Mouse (Mus musculus) embryonic facial prominence, embryonic 11.5 days (tissue): ENCODE measurements around the gene Man2a2. TPM values are rescaled to one million over a fixed set of nuclear protein-coding genes. Genes with fewer than 3 reads are reported as not detected.

ENCODE experiments used
- ATAC-seq: fragments of 200-750 bp; cut with Nextera tagmentation; replicated peaks from 2 replicates; pipeline ENCODE4 v1.8.0; 2017; ENCODE audit warnings: low read depth; ENCODE audit not compliant: insufficient number of reproducible peaks, low FRiP score, low TSS enrichment
- DNase-seq: peaks from one replicate; pipeline ENCODE4 v3.0.0-alpha.2; 2015; ENCODE audit warnings: low spot score
- H3K27ac ChIP-seq: fragments of 300-500 bp; sonication (generic); replicated peaks from 2 replicates; pipeline ENCODE4 v1.5.1; 2014; ENCODE audit warnings: mild to moderate bottlenecking, low read depth, low read length, control low read depth
- H3K27me3 ChIP-seq: fragments of 300-500 bp; sonication (generic); 2 replicates; pipeline ENCODE4 v1.6.1; 2014; ENCODE audit warnings: mild to moderate bottlenecking, low read length, moderate library complexity, mixed read lengths; ENCODE audit not compliant: control insufficient read depth, insufficient read depth
- H3K36me3 ChIP-seq: fragments of 300-500 bp; sonication (generic); replicated peaks from 2 replicates; pipeline ENCODE4 v1.6.1; 2014; ENCODE audit warnings: low read depth, mild to moderate bottlenecking, low read length, moderate library complexity, mixed read lengths; ENCODE audit not compliant: control insufficient read depth, insufficient read depth
- H3K4me1 ChIP-seq: fragments of 300-500 bp; sonication (generic); 2 replicates; pipeline ENCODE4 v1.6.1; 2014; ENCODE audit warnings: low read length, mixed read lengths; ENCODE audit not compliant: control insufficient read depth, insufficient read depth
- H3K4me2 ChIP-seq: fragments of 300-500 bp; sonication (generic); 2 replicates; pipeline ENCODE4 v1.6.1; 2014; ENCODE audit warnings: low read depth, mild to moderate bottlenecking, control low read depth, low read length, moderate library complexity
- H3K4me3 ChIP-seq: fragments of 300-500 bp; sonication (generic); 2 replicates; pipeline ENCODE4 v1.5.1; 2014; ENCODE audit warnings: low read depth, low read length, control low read depth
- H3K9ac ChIP-seq: fragments of 300-500 bp; sonication (generic); replicated peaks from 2 replicates; pipeline ENCODE4 v1.6.1; 2014; ENCODE audit warnings: mild to moderate bottlenecking, control low read depth, low read length
- H3K9me3 ChIP-seq: fragments of 300-500 bp; sonication (generic); replicated peaks from 2 replicates; pipeline ENCODE4 v1.6.1; 2016; ENCODE audit warnings: mild to moderate bottlenecking, low read length, inconsistent platforms, mixed read lengths; ENCODE audit not compliant: control insufficient read depth
- WGBS: fragments of 180-500 bp; shearing (Covaris S2); extraction: QIAGEN DNeasy Blood & Tissue Kit; methylation state at CpG from one replicate; pipeline ENCODE4 v1.1.7; 2014; 5-methylcytosine and 5-hydroxymethylcytosine counted together
- polyA plus RNA-seq: library from polyadenylated mRNA; unstranded; fragments of >200 nt; fragmentation: Nextera tagmentation; extraction: Ambion mirVana; gene quantifications from 2 replicates; pipeline ENCODE4 v1.2.1, GENCODE M21; 2014

Gene Man2a2
- polyA plus RNA-seq, 1 experiment from 2014 or later = 6.6 TPM

DNA sequence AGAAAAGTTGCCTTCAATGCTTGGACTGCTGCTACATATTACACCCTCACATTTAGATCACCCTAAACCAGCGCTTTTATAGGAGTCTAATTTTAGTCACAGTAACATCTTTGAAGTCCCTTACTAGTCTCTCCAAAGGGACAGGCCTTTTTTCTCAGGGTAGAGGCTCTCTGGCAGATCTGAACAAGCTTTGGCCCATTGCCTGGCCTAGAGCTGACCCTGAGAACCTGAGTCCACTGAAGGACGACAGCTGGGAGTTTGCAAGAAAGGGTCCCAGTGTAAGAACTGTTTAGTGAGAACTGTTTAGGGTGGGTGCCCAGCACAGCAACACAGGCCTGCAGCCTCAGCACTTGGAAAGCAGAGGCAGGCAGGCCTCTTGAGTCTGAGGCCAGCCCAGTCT, 5.4 kb downstream of the Man2a2 start:
- WGBS = 84% methylated on average over 2 of the region's 2 CpGs
- H3K27me3 ChIP-seq = no peaks in the 10 kb centered on the region
- H3K4me2 ChIP-seq = no peak overlapping the region
- no peak overlapping the region for H3K9ac ChIP-seq
- no peak overlapping the region for H3K4me3 ChIP-seq
- H3K36me3 ChIP-seq = peaks cover 11% of the 10 kb centered on the region; the same call in 1 of the 2 replicates
- no peaks in the 10 kb centered on the region for H3K9me3 ChIP-seq
- DNase-seq (no peak), ATAC-seq (no peak)
- H3K4me1 ChIP-seq = peaks cover 2% of the 10 kb centered on the region; the same call in 1 of the 2 replicates
- no peak overlapping the region for H3K27ac ChIP-seq

DNA sequence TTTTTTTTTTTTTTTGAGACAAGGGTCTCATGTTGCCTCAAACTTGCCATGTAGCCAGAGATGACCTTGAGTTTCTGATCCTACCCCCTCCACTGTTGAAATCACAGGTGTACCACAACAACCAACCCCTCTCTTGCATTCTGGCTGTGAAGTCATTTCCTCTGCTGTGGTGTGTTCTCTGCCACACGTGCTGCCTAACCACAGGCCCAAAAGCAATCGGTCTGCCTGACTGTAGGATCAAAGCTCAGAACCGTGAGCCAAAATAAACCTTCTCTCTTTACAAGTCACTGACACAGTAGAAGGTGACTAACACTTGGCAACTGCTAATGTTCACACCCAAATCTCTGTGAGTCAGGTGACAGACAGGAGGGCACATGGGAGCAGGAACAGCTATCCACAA, 10.7 kb downstream of the Man2a2 start:
- ATAC-seq = no peak
- Histone ChIP-seq H3K4me1 (no peaks in the 10 kb centered on the region), H3K27me3 (no peaks in the 10 kb centered on the region), H3K4me3 (no peak overlapping the region), H3K9ac (no peak overlapping the region), H3K36me3 (peaks cover 4% of the 10 kb centered on the region), H3K4me2 (no peak overlapping the region), H3K9me3 (no peaks in the 10 kb centered on the region), H3K27ac (no peak overlapping the region)
- 75% methylated on average over 3 of the region's 3 CpGs for WGBS
- DNase-seq = no peak

DNA sequence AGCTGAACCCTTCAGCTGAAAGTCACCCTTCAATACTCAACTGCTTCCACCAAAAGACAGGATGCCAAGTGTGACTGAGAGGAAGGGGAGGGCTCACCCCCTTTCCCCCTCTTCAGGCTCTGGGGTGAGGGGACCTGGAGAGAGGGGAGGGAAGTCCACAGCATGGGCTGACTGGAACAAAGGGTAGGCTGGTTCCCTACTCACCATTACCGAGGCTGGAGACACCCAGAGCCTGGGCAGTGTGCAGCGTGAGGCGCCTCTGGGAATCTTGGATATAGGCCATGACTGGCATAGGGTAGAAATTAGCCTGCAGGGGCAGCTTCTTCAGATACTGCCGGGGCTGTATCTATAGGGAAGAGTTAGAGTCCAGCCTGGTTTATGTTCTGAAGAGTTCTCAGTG, 13.1 kb downstream of the Man2a2 start:
- 78% methylated on average over 4 of the region's 4 CpGs for WGBS
- Histone ChIP-seq H3K4me3 (no peak overlapping the region), H3K9me3 (no peaks in the 10 kb centered on the region), H3K27me3 (no peaks in the 10 kb centered on the region), H3K27ac (no peak overlapping the region), H3K4me1 (no peaks in the 10 kb centered on the region), H3K9ac (0 out of 2 replicates have a peak overlapping the region, but pooled peaks have one; percentile 28), H3K36me3 (peaks cover 8% of the 10 kb centered on the region), H3K4me2 (no peak overlapping the region)
- no peak for DNase-seq
- ATAC-seq = no peak

DNA sequence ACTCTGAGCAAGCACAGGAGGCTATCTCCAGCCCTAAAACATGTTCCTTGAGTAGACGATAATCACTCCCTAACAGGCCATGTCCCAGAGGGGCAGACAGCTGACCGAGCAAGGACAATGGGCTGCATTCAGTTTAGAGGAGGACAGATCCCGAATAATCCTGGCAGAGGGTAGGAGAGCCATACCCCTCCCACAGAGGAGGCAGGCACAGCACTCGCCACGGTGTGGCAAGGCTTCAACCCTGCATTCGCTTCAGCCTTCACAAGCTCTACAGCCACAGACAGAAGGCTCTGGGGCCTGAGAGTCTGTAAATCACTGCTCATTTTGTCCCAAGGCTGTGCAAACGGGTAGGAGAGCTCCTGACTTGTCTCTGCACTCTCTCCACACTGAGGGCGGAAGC, 14.0 kb downstream of the Man2a2 start:
- peaks cover 9% of the 10 kb centered on the region for H3K36me3 ChIP-seq
- DNase-seq (no peak), ATAC-seq (no peak)
- H3K4me3 ChIP-seq = no peak overlapping the region
- H3K9ac ChIP-seq = no peak overlapping the region
- no peak overlapping the region for H3K4me2 ChIP-seq
- H3K27ac ChIP-seq = peak overlapping the region; percentile 28; the same call in 1 of the 2 replicates
- no peaks in the 10 kb centered on the region for H3K9me3 ChIP-seq
- H3K4me1 ChIP-seq = no peaks in the 10 kb centered on the region
- WGBS = 32% methylated on average over 8 of the region's 8 CpGs
- H3K27me3 ChIP-seq = no peaks in the 10 kb centered on the region

DNA sequence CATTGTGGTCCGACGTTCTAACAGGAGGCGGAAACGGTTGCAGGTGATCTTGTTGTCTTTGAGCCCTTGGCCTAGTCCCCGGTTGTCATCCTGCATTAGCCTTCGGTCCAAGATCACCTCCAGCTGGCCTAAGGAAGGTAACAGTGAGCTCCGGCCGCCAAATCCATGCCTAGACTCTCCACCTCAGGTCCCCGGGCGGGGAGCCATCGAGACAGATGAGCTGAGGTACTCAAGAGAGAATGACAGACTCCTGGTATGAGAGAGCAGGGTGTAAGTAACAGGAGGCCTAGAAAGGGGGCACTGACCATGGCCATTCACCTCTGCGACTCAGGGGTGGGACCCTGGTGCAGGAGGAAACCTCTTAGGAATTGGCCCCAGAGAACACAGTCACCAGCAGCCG, 14.8 kb downstream of the Man2a2 start:
- no peaks in the 10 kb centered on the region for H3K27me3 ChIP-seq
- H3K27ac ChIP-seq = no peak overlapping the region
- DNase-seq (no peak), ATAC-seq (no peak)
- no peaks in the 10 kb centered on the region for H3K9me3 ChIP-seq
- H3K4me3 ChIP-seq = no peak overlapping the region
- H3K9ac ChIP-seq = no peak overlapping the region
- H3K36me3 ChIP-seq = peaks cover 9% of the 10 kb centered on the region
- 72% methylated on average over 13 of the region's 13 CpGs for WGBS
- H3K4me2 ChIP-seq = no peak overlapping the region
- no peaks in the 10 kb centered on the region for H3K4me1 ChIP-seq

DNA sequence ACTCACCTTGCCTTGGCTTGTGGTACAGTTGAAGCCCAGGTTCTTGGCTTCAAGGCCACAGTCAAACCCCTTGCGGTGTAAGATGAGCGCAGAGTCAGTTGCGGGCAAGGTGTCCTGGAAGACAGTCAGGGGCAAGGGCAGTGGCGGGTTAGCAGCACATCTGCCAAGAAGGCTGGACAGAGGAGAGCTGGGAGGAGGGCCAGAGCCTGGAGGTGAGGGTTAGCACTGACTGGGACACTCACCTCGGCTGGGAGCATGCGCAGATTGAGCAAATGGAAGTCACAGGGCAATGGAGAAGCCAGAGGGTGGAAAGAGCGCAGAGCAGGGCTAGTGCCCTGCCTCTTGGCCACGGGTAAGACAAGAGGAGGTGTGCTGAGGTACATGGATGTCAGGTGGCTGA, 18.3 kb downstream of the Man2a2 start:
- WGBS = 85% methylated on average over 8 of the region's 8 CpGs
- no peak overlapping the region for H3K4me2 ChIP-seq
- H3K9me3 ChIP-seq = no peaks in the 10 kb centered on the region
- no peak overlapping the region for H3K4me3 ChIP-seq
- H3K9ac ChIP-seq = no peak overlapping the region
- H3K27me3 ChIP-seq = no peaks in the 10 kb centered on the region
- peaks cover 11% of the 10 kb centered on the region for H3K36me3 ChIP-seq
- H3K4me1 ChIP-seq = no peaks in the 10 kb centered on the region
- H3K27ac ChIP-seq = no peak overlapping the region
- no peak for DNase-seq
- no peak for ATAC-seq

DNA sequence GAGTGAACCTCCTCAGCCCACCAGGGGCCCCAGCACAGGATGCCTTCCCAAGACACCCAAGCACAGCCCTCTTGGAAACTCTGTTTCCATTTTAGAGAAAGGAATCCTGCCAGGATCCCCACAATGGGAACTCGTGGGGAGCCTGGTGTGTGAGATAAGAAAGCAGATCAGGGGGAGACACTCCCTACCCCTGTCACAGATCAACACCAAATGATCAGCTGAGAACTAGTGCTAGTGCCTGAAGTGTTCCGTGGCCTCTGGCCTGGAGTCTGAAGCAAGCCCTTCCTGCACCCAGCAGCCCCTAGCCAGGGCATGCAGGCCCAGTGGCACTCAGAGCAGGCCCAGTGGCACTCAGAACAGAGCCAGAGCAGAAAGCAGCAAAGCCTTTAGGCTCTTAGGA, 20.4 kb downstream of the Man2a2 start:
- H3K9ac ChIP-seq = no peak overlapping the region
- H3K4me3 ChIP-seq = no peak overlapping the region
- H3K27ac ChIP-seq = no peak overlapping the region
- H3K4me2 ChIP-seq = no peak overlapping the region
- WGBS = 72% methylated on average over 2 of the region's 2 CpGs
- no peaks in the 10 kb centered on the region for H3K9me3 ChIP-seq
- DNase-seq (no peak), ATAC-seq (no peak)
- no peaks in the 10 kb centered on the region for H3K27me3 ChIP-seq
- H3K4me1 ChIP-seq = no peaks in the 10 kb centered on the region
- peaks cover 11% of the 10 kb centered on the region; the same call in 1 of the 2 replicates for H3K36me3 ChIP-seq

DNA sequence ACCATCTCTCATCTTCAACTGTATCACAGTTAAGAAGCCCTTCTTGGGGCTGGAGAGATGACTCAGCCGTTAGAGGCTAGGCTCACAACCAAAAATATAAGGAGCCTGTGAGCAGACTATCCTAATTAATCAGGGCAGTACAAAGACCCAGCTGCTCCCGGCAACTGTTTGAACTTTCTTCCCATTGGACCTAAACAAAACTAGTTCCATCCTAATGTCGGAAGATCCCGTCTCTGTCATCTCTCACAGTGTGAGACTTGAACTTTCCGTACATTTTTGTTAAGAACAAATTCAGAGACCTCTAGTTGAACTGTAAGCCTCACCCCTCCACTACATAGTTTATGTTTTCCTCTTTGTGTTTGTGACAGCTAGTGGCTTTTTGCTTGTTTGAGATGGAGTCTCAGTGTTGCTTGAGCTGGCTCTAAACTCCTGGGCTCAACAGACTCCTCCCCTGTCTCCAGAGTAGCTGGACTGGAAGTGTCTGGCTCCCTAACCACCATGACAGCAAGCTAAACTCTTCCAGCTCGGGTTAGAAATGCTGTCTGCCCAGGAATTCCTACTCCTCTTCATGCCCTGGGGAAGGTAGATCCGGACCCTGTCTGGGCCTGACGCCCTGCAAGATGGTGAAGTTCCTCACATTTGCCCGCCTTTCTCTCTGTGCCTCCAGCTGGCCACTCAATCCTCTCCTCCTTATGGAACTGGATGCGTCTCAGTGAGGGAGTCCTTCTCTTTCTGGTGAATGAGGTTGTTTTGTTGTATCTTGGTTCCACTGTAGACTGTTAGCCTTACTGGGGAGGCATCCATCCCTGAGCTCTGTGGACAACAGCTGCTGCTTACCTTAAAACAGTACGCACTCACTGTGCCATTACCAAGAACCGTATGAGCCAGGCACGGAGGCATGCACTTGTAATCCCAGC, 23.2 kb downstream of the Man2a2 start:
- H3K27ac ChIP-seq = no peak overlapping the region
- ATAC-seq = no peak
- H3K4me3 ChIP-seq = no peak overlapping the region
- DNase-seq = no peak
- peaks cover 7% of the 10 kb centered on the region; the same call in 1 of the 2 replicates for H3K36me3 ChIP-seq
- H3K9ac ChIP-seq = no peak overlapping the region
- no peaks in the 10 kb centered on the region for H3K27me3 ChIP-seq
- H3K4me1 ChIP-seq = no peaks in the 10 kb centered on the region
- H3K4me2 ChIP-seq = no peak overlapping the region
- 69% methylated on average over 13 of the region's 13 CpGs for WGBS
- H3K9me3 ChIP-seq = no peaks in the 10 kb centered on the region
